Mouse (Mus musculus): Measurements from ENCODE around the gene Zfp444.

The Zfp444 gene

DNA sequence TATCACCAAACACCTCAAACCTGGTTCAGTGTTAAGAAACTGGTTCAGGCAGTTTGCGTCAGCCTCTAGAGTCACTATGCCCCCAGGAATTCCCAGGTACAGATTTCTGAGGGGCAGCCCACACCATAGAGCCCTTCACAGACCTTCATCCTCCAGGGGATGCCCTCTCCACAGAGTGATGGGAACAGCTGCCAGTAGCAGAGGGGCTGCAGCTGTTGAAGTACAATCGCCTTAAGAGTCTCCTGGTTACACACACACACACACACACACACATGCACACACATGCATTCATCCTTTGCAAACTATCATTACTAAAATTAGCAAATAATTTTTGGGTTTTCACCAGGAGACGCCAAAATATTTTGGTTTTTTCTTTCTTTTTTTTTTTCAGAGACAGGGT lies 12.4 kb upstream of the Zfp444 start:
- CTCF ChIA-PET = no interaction called here

DNA sequence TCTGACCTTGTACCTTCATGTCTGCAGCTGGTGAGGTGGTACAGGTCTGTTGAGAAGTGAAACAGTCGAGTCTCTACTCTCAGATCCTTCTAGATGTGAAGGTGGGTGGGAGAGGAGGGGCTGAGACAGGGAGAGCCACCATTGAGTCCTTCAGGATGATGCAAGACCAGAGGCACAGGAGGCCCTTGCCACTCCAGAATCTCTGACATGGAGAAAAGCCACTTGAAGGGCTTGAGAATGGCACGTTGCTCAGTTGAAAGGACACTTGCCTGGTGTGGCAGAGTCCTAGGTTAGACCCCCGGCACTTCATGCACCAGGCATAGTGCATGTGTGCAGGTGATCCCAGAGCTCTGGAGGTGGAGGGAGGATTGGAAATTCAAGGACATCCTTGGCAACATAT lies 10.5 kb upstream of the Zfp444 start:
- CTCF ChIA-PET = no interaction called here

DNA sequence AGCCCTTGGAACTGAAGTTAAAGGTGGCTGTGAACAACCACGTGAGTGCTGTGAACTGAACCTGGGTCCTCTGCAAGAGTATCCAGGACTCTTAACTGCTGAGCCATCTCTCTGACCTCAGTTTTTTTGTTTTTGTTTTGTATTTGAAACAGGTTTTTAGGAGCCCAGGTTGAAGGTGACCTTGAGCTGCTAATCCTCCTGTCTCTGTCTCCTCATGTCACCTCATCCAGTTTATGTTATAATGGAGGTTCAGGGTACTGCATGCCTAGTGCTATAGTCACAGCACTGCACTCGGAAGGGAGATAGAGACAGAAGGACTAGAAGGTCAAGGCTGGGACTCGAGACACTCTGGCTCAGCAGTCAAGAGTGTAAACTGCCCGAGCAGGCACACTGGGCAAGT lies 9.9 kb upstream of the Zfp444 start:
- CTCF ChIA-PET = interaction anchor here (0.7 kb wide), 1 partner anchor 32 kb away, joined by 3 read pairs; no protein-coding TSS in a partner anchor

DNA sequence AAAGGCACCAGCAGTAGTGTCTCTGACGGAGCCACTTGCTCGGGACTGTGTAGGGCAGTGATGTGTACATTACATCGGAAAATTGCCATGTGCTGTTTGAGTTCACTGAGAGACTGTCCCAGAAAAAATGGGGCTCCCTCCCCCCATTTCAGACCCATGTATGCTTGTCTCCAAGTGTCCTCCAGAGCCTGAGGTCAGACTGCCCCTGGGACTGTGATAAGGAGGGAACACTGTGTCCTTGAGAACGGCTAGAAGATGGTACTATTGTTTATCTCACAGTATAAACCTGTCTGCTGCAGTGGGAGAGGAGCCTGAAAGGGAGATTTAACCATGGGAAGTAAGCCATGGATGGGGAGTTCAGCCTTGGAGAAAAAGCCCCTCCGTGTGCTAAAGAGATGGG lies 7.4 kb upstream of the Zfp444 start:
- CTCF ChIA-PET = interaction anchor here (0.5 kb wide), 1 partner anchor 8 kb away, joined by 7 read pairs; no protein-coding TSS in a partner anchor

DNA sequence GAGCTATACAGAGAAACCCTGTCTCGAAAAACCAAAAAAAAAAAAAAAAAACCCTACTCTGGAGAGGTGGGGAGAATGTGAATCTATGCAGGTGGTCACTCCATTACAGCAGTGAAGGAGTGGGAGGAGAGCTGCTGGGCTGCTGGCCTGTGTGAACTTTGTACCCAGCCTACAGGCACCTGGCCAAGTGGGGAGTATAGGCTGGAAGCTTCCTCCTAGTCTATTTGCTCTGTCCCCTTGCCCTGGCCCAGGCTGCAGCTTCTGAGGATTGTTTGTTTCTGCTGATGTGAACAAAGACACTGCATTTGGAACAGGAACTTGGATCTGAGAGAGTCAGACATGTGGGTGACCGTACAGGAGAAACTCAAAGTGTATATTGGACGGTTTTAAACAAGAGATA lies 2.6 kb upstream of the Zfp444 start:
- CTCF ChIA-PET = no interaction called here

DNA sequence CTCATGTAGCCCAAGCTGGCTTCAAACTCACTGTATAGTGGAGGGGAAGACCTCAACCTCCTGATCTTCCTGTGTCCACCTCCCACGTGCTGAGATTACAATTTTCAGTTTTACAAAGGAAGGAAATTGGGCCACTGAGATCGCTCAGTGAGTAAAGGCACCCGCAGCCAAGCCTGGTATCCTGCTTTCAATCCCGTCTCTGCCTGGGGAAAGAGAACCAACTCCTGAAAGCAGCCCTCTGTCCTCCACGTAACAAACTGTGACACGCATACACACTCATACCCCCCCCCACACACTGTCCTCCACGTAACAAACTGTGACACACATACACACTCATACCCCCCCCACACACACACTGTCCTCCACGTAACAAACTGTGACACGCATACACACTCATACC lies 1.6 kb upstream of the Zfp444 start:
- CTCF ChIA-PET = interaction anchor here (0.7 kb wide), 1 partner anchor 481 kb away, joined by 13 read pairs; no protein-coding TSS in a partner anchor

DNA sequence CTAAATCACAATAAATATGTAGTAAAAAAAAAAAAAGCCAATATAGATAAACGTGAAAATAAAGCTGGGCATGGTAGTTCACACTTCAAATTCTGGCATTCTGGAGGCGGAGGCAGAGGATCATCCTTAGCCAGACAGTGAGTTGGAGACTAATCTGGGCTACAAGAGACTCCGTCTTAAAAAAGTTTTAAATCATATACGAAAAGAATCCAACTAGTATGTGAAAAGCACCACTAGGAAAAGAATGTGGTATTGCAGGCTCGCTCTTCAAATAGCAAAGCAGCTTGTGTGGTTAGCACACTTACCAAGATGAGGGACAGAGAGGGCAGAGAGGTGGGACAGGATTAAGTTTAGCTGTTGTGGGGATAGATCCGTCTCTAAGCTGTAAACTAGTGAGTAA lies 1.2 kb upstream of the Zfp444 start:
- CTCF ChIA-PET = interaction anchor here (0.7 kb wide), 1 partner anchor 480 kb away, joined by 13 read pairs; no protein-coding TSS in a partner anchor

DNA sequence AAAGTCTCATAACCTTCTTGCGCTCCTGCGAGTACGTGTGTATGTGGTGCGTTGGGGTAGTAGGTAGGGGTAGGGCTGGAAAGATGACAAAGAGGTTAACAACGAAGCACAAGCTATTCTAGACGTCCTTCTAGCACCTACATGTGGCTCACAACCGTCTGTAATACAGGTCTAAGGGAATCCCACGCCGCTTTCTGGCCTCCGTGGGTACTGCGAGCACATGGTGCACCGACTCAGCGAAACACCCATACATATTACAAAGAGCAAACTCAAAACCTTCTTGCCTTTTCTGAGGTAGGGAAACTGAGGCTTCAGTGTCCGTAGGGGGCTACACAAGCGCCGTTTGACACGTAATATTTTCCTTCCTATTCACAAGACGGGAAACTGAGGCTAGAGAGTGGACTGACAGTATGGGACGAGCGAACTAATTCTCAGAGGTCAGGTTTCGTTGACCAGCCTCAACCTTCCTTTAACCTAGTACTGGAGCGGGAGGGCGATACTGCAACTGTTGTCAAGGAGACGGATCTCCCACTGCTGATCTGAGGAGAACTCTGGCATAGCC lies 501 bp upstream of the Zfp444 start:
- CTCF ChIA-PET = no interaction called here

DNA sequence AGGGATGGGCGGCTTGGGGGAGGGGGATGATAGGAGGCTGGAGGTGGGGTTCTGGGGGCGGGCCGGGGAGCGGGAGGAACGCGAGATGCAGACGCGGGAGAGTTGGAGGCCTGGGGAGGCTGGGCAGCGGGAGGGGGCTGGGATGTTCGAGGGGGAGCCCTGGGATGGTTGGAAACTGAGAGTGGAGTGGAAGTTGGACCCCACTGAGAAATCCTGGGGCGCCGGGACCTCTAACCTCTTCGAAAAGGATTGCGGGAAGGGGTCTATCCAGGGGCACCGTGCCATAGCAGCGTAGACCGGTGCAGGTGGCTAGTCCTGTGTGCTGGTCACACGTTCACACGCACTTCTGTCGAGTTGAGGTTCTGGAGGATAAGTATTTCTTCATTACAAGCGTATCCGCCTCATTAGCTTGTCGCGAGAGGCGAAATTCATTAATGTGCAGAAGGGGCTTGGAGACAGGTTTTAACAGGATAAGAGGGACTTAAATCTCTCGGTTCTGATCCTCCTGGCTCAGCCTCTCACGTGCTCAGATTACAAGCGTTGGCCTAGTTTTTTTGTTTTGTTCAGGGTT lies 733 bp downstream of the Zfp444 start:
- CTCF ChIA-PET = interaction anchor here (0.6 to 0.7 kb wide), 2 partner anchors 8 to 16 kb away, joined by 3 to 7 read pairs; no protein-coding TSS in a partner anchor

DNA sequence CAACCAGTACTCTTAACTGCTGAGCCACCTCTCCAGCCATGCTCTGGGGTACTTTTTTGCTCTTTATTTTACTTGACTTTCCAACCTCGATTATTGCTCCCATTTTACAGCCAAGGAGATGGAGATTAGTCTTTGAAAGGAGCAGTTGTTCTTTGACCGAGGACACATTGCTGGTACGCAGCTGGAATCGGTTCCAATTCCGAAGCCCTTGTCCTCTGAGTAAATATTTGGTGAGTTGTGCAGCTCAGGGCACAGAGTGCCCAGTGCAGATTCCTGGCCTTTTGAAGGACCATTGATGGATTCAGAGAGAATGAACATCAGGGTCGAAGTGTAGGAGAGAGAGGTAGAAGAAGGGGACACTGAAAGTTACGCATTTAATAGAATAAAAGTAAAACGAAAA lies 1.8 kb downstream of the Zfp444 start:
- CTCF ChIA-PET = interaction anchor here (0.5 kb wide), 1 partner anchor 1381 kb away, joined by 6 read pairs; the partner anchor contains the start of gene Rpl28

DNA sequence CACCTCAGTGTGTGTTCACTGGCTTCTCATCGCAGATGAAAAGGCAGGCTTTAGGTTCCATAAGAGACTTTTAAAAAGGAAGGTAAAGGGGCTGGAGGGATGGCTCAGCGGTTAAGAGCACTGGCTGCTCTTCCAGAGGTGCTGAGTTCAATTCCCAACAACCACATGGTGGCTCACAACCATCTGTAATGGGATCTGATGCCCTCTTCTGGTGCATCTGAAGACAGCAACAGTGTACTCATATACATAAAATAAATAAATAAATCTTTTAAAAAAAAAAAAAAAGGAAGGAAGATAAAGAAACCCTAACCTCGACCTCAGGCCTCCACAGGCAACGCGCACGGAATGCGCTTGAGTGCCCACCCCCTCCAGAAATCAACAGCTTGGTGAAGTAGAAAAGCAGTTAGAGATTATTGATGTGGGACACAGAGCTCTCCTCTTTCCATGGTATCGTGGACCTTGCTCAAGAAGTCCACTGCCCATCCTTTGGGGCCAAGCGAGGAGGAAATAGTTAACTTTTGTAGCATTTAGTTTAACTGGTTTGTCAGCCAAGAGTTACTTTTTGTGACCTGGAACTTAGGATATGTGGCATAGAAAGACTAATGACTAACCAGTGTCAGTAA lies 2.5 kb downstream of the Zfp444 start:
- CTCF ChIA-PET = interaction anchor here (0.5 to 1.0 kb wide), 7 partner anchors 9 to 1382 kb away, joined by 3 to 6 read pairs (median 4); partner anchors contain the start of genes Gm3854 and Rpl28

DNA sequence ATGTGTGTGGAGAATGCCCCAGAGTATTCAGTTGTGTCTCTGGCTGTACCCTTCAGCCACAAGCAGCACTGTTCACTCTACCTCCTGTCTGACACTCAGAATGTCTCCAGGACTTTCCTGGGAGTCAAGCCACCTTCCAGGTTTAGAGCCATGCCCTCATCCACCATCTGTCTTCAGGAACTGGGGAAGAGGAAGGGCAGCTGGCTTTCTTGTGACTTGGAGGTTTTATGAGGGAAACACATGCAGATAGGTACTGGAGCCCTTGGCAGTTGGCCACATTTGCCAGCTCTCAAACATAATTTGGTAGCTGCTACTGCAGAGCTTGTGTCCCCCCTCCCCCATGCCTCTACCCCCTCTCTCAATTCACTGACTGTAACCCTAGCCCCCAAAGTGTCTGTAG lies 7.0 kb downstream of the Zfp444 start:
- CTCF ChIA-PET = no interaction called here

DNA sequence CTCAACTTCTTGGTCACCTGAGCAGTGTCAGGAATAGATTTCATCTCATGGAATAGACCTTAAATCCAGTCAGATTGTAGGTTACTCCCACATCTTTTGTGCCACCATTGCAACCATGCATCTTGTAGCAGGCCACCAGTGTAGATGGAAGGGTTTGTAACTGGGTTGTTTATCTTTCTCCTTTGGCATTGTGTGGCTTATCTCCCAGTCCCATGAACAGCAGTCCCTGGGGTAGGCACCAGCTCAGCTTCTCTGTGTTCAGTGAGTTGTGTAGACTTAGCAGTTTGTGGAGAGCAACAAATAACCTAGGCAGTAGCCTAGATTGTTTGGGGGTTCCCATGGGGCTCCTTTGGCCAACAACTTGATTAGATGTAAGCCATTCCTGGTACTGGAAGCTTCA lies 10.9 kb downstream of the Zfp444 start:
- CTCF ChIA-PET = no interaction called here

DNA sequence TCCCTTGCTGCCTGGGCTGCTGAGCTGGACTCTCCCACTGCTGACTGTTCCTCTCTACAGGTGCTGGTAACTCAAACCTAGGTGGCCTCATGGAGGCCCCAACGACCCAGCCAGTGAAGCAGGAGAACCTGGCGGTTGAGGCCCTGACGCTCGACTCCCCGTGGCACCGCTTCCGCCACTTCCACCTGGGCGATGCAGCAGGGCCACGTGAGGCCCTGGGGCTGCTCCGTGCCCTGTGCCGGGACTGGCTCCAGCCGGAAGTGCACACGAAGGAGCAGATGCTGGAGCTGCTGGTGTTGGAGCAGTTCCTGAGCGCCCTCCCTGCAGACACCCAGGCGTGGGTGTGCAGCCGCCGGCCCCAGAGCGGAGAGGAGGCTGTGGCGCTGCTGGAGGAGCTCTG lies 11.8 kb downstream of the Zfp444 start:
- CTCF ChIA-PET = no interaction called here

DNA sequence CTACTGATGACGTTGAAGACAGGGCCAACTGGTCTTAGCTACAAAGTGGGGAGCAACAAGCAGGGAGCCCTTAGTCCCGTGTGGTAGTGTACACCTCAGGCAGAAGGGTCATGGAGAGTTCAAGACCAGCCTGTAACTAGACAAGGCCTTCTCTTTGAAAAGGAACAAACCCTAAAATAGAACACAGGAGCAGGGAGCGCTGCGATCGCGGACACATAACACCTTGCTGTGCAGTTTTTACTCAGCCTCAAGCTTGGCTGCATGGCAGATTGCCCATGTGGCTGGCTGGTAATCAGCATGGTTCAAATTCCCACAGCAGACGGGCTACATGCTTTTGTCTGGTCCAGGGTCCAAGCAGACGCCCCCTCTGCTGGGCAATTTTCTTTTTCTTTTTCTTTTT lies 12.5 kb downstream of the Zfp444 start:
- CTCF ChIA-PET = interaction anchor here (0.7 kb wide), 1 partner anchor 59 kb away, joined by 14 read pairs; no protein-coding TSS in a partner anchor

DNA sequence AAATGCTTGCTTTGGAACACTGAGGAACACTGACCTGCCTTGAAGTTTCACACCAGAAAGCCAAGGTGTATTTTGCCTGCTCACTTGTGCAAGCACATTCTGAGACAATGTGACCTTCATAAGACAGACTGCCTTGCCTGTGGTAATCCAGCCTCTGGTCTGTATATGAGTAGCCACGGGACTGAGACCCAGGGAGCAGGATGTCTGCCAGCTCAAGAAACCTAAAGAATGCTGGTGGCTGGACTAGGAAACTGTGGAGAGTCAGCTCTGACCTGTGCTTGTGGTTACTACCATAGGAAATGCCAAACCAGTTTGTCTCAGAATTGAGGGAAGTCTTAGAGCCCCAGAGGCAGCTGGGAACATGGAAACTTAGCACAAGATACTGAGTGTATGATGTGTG lies 13.4 kb downstream of the Zfp444 start:
- CTCF ChIA-PET = interaction anchor here (0.7 kb wide), 1 partner anchor 59 kb away, joined by 14 read pairs; no protein-coding TSS in a partner anchor

DNA sequence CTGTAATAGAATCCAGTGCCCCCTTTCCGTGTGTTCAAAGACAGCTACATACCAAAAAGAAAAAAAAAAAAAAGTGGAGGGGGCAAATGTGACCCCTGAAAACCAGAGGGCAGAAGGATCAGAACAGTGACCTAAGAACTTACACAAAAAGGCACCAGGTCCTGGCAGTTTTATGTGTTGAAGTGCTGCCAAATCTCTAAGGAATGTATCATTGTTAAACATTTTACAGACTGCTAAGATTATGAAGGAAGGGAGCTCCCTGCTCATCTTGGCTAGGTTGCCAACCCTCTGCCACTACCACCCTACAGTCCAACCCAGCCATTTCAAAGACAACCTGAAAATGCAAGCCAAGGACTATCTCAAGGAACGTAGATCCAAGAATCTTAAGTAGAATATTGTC lies 14.2 kb downstream of the Zfp444 start:
- CTCF ChIA-PET = no interaction called here

DNA sequence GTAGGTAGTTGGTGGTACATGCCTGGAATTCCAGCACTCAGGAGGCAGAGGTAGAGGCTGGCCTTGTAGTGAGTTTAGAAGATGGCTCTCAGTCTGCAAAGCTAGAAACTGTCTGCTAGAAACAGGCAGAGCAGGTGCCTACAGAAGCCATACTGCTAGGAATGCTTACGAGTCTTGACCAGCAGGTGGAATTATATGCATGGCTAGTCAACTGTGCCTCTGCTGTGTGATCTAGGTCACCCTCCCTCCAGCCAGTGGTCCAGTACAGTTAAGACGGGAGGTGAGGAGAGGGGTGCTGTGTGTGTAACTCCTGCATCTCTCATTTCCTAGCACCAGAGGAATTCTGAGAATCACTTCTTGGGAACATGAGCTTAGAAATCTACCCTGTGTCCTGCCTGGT lies 14.7 kb downstream of the Zfp444 start:
- CTCF ChIA-PET = no interaction called here

DNA sequence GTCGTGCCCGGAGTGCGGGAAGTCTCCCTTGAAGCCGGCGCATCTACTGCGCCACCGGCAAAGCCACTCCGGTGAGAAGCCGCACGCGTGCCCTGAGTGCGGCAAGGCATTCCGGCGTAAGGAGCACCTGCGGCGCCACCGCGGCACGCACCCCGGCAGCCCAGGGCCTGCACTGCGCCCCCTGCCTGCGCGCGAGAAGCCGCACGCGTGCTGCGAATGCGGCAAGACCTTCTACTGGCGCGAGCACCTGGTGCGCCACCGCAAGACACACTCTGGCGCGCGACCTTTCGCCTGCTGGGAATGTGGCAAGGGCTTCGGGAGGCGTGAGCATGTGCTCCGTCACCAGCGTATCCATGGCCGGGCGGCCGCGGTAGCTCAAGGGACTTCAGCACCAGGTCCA lies 17.5 kb downstream of the Zfp444 start:
- CTCF ChIA-PET = no interaction called here

DNA sequence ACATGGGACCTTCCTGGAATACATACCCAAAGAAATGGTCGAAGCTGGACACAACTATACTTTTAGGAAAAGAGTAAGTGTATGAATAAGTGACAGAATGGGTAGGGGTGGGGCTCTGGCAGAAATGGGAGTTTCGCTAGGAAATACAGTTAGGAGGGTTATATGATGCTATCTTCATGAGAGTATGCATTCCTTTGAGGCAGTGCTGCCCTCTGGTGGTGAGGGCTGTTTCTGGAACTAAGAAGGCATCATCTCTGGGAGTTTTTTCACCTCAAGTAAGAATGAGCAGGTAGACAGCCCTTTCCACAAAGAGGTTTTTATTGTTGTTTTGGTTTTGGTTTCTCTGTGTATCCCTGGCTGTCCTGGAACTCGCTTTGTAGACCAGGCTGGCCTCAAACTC lies 19.4 kb downstream of the Zfp444 start:
- CTCF ChIA-PET = interaction anchor here (1.1 kb wide), 2 partner anchors 17 to 64 kb away, joined by 3 to 4 read pairs; no protein-coding TSS in a partner anchor

DNA sequence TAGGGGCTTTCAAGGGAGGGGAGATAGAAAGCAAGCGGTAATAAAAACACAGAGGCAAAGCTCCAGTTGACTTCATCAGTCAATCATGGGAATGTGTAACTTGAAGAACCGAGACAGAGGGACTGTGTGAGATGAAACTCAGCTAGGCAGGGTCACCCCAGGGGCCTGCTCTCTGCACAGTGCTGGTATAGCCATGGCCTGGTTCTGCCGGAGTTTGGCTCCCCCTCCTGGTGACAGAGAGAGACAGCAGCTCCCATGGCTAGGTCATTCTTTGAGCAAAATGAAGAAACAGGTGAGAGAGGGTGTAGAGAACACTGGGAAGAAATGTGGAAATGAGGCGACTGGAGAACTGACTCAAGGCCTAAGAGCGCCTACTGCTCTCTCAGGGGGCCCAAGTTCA lies 22.1 kb downstream of the Zfp444 start:
- CTCF ChIA-PET = interaction anchor here (0.5 to 1.2 kb wide), 3 partner anchors 32 to 67 kb away, joined by 3 to 9 read pairs (median 3); no protein-coding TSS in a partner anchor

DNA sequence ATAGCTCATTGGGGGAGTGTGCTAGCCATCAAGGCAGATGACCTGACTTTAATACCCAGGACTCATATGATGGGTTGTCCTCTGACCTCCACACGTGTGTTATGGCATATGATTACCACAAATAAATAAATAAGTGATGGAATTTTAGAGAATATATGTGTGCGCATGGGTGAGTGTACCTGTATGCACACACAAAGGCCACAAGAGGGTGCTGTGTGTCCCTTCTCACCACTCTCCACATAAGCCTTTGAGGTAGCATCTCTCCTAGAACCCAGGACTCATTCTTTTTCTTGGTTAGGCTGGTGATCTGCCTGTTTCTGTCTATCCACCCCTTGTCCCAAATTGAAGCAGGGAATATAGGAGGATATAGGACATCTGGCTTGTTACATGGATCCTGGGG lies 23.8 kb downstream of the Zfp444 start:
- CTCF ChIA-PET = no interaction called here

DNA sequence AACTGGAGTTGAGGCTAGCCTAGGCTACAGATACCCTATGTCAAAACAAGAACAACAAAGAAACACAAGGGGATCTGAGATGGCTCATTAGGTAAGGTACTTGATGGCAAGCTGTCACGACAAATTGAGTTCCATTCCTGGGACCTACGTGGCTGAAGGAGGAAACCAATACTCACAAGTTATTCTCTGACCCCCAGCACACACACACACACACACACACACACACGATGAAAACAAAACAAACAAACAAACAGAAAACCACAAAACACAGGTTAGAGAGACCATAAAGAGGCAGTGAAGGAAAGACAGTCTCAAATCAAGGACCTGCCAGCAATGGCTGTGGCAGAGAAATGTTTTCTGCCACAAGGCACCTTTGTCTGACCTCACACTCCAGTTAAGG lies 24.8 kb downstream of the Zfp444 start, which contains the start of gene Galp:
Gene Galp, plus strand, starts transcription at position 301 of the 400 bp plus-strand sequence.
- CTCF ChIA-PET = interaction anchor here (0.8 to 1.2 kb wide), 2 partner anchors 44 to 60 kb away, joined by 3 read pairs; no protein-coding TSS in a partner anchor
